Mouse (Mus musculus) midbrain, postnatal 0 days (tissue): ENCODE measurements around the gene Kif6. TPM values are rescaled to one million over a fixed set of nuclear protein-coding genes. Genes with fewer than 3 reads are reported as not detected.

Source experiments
- ATAC-seq: fragments of 200-750 bp; cut with Nextera tagmentation; 2 replicates; pipeline ENCODE4 v1.8.0; 2017; ENCODE audit warnings: moderate number of reproducible peaks, mild to moderate bottlenecking, moderate TSS enrichment, moderate library complexity; ENCODE audit not compliant: low FRiP score
- DNase-seq: peaks from one replicate; pipeline ENCODE4 v3.0.0-alpha.2; 2015; ENCODE audit warnings: low spot score
- H3K27ac ChIP-seq: fragments of 300-500 bp; sonication (generic); 2 replicates; pipeline ENCODE4 v1.5.1; 2014; ENCODE audit warnings: low read depth, mild to moderate bottlenecking, low read length, mixed read lengths
- H3K27me3 ChIP-seq: fragments of 300-500 bp; sonication (generic); 2 replicates; pipeline ENCODE4 v1.6.1; 2014; ENCODE audit warnings: low read length, control low read depth, mixed read lengths; ENCODE audit not compliant: insufficient read depth
- H3K36me3 ChIP-seq: fragments of 300-500 bp; sonication (generic); 2 replicates; pipeline ENCODE4 v1.6.1; 2014; ENCODE audit warnings: low read length, control low read depth, mixed read lengths; ENCODE audit not compliant: insufficient read depth
- H3K4me1 ChIP-seq: fragments of 300-500 bp; sonication (generic); 2 replicates; pipeline ENCODE4 v1.6.1; 2014; ENCODE audit warnings: mild to moderate bottlenecking, control low read depth, antibody characterized with exemption, low read length, mixed read lengths; ENCODE audit not compliant: insufficient read depth
- H3K4me2 ChIP-seq: fragments of 300-500 bp; sonication (generic); 2 replicates; pipeline ENCODE4 v1.6.1; 2014; ENCODE audit warnings: low read depth, mild to moderate bottlenecking, low read length, mixed read lengths; ENCODE audit not compliant: poor library complexity, severe bottlenecking
- H3K4me3 ChIP-seq: fragments of 300-500 bp; sonication (generic); 2 replicates; pipeline ENCODE4 v1.5.1; 2014; ENCODE audit warnings: low read depth, mild to moderate bottlenecking, low read length, moderate library complexity
- H3K9ac ChIP-seq: fragments of 300-500 bp; sonication (generic); replicated peaks from 2 replicates; pipeline ENCODE4 v1.6.1; 2014; ENCODE audit warnings: mild to moderate bottlenecking, low read length, moderate library complexity, mixed read lengths; ENCODE audit not compliant: poor library complexity, severe bottlenecking
- H3K9me3 ChIP-seq: fragments of 300-500 bp; sonication (generic); 2 replicates; pipeline ENCODE4 v1.6.1; 2016; ENCODE audit warnings: low read length, control low read depth
- CTCF ChIP-seq: IDR thresholded peaks from 2 replicates; pipeline ENCODE4 v1.5.1; 2016; ENCODE audit warnings: antibody characterized with exemption, mild to moderate bottlenecking
- WGBS: fragments of 180-500 bp; shearing (Covaris S2); extraction: QIAGEN DNeasy Blood & Tissue Kit; methylation state at CpG from one replicate; pipeline ENCODE4 v1.1.7; 2014; 5-methylcytosine and 5-hydroxymethylcytosine counted together
- polyA plus RNA-seq: library from polyadenylated mRNA; unstranded; fragments of >200 nt; fragmentation: Nextera tagmentation; extraction: Ambion mirVana; gene quantifications from 2 replicates; pipeline ENCODE4 v1.2.1, GENCODE M21; 2015
- total RNA-seq: library from RNA; depleted of rRNA; stranded (reverse); fragments of >200 nt; gene quantifications from 2 replicates; pipeline ENCODE4 v1.2.3, GENCODE M21; 2014

Kif6 gene
- total and polyA plus RNA-seq, 2 experiments from 2014 or later, result 1.7 to 2.1 TPM

DNA sequence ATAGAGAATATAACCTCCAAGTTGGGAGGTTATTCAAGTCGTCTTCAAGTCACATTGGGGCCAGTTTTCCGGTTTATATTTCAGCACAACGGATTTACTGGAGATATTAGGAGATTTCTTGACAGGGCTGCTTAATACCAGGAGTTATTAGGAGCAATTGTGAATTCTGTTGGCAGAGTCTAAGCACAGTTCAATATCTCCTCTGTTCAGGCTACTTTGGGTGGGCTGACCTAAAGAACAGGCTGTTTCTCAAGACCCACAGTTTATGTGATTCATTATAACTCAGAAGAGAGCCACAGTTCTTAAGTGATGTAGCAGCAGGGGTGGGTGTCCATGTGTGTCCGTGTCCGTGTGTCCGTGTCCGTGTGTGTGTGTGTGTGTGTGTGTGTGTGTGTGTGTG is 34.5 kb downstream of the Kif6 start:
- Histone ChIP-seq H3K9me3 (0 out of 2 replicates have a peak, but pooled peaks cover 2% of the 10 kb centered on the region), H3K27ac (no peak overlapping the region), H3K9ac (no peak overlapping the region), H3K27me3 (no peaks in the 10 kb centered on the region), H3K4me2 (no peak overlapping the region), H3K36me3 (no peaks in the 10 kb centered on the region), H3K4me1 (no peaks in the 10 kb centered on the region), H3K4me3 (no peak overlapping the region)
- ATAC-seq (no peak), DNase-seq (no peak)
- WGBS, result 86% methylated on average over 7 of the region's 7 CpGs
- no peak for TF ChIP-seq CTCF

DNA sequence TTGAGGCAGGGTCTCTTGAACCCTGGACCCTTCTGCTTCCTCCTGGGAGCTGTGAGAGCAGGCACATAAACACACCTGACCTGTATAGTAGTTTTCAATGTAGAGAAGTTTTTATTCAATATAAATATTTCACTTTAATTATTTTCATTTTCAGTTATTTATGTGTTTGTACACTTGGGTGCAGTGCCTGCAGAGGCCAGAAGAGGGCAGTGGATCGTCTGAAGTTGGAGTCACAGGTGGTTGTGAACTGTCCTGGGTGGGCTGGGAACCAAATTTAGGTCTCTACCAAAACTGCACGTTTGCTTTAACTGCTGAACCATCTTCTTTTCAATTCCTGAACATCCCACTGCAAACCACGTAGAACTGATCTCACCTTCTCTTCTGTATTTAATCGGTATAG is 35.4 kb downstream of the Kif6 start:
- H3K36me3 ChIP-seq, result no peaks in the 10 kb centered on the region
- no peak overlapping the region for H3K4me3 ChIP-seq
- no peaks in the 10 kb centered on the region for H3K4me1 ChIP-seq
- H3K27me3 ChIP-seq, result no peaks in the 10 kb centered on the region
- H3K4me2 ChIP-seq, result no peak overlapping the region
- peak; percentile 39 for TF ChIP-seq CTCF
- H3K27ac ChIP-seq, result no peak overlapping the region
- H3K9ac ChIP-seq, result no peak overlapping the region
- 85% methylated on average over 4 of the region's 4 CpGs for WGBS
- no peak for ATAC-seq
- DNase-seq, result no peak
- 0 out of 2 replicates have a peak, but pooled peaks cover 2% of the 10 kb centered on the region for H3K9me3 ChIP-seq

DNA sequence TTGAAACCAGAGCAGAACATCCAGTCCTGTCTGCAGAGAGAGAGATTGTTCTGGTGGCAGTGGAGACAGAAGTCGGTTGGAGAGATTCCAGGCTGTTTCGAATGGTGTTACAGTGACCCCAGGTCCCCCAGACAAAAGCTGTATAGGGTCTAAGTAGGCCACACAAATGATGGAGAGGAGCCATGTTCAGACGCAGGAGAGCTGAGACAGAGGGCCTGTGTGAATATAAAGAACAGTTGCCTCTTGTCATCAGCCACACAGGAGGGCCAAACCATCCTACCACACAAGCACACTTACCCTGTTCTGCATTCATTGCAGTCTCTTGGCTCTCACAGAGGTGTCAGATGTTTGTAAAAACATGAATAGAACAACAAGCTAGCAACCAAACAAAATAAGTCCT is 37.4 kb downstream of the Kif6 start:
- Histone ChIP-seq H3K4me1 (no peaks in the 10 kb centered on the region), H3K27me3 (no peaks in the 10 kb centered on the region), H3K27ac (no peak overlapping the region), H3K9ac (no peak overlapping the region), H3K4me3 (no peak overlapping the region), H3K36me3 (no peaks in the 10 kb centered on the region), H3K9me3 (no peaks in the 10 kb centered on the region), H3K4me2 (no peak overlapping the region)
- WGBS, result 26% methylated on average over 3 of the region's 3 CpGs
- DNase-seq, result peak; percentile 81
- TF ChIP-seq CTCF, result no peak
- peak; percentile 78 for ATAC-seq

DNA sequence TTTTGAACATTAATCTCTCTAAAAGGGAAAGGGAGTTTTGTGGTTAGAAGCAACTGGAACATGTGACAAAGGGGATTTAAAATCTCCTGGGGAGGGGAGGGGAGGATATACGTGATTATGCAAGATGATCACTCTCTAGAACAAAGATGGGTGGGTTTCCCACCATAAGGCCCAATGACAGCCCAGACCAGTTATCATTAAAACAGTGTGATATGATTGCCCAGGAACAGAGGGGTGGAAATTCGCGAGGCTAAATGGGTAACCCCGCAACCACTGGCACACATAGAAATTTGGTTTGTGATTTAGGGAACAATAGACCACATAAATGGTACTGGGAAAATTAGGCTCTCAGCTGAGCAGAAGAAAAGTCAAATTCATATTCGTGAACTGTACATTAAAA is 37.9 kb downstream of the Kif6 start:
- Histone ChIP-seq H3K4me2 (no peak overlapping the region), H3K27ac (no peak overlapping the region), H3K9me3 (no peaks in the 10 kb centered on the region), H3K9ac (no peak overlapping the region), H3K36me3 (no peaks in the 10 kb centered on the region), H3K27me3 (no peaks in the 10 kb centered on the region), H3K4me1 (no peaks in the 10 kb centered on the region), H3K4me3 (no peak overlapping the region)
- TF ChIP-seq CTCF, result no peak
- 48% methylated on average over 5 of the region's 5 CpGs for WGBS
- no peak for ATAC-seq
- DNase-seq, result no peak

DNA sequence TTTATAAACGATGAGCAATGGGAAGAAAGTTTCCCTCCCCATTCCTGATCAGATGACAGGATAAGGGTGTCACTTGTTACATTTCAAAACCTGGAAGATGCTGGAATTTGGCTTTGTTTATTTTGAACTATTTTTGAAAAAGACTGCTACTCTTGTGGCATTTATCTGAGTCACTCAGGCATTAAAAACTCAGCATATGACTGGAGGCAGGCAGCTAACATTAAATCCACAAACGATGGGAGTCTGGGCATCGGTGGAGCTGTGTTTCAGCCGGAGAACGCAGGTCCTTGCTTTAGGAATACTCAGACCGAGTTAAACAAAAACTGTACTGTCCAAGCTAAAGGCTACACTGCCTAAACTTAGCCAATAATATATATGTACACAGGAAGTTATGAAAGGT is 46.7 kb downstream of the Kif6 start:
- no peak for DNase-seq
- no peak overlapping the region for H3K27ac ChIP-seq
- 70% methylated on average over 6 of the region's 6 CpGs for WGBS

DNA sequence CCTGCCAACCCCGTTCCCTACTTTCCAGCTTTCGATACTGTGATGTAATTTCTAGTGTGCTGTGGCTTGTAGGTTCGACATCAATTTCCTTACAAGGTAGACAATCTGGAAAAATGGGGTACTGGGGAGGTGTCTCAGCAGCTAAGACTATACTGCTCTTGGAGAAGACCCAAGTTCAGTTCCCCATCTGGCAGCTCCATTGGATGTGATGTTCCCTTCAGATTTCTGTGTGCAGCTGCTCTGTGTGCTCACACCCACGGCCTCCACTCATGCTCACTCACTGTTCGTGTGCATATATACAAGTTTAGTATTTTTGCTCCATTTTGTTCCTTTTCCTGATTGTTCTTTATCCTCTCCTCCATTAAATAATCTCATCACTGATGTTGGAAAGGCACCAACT is 51.8 kb downstream of the Kif6 start:
- no peaks in the 10 kb centered on the region for H3K4me1 ChIP-seq
- no peaks in the 10 kb centered on the region for H3K36me3 ChIP-seq
- ATAC-seq, result no peak
- no peak overlapping the region for H3K4me2 ChIP-seq
- no peak for TF ChIP-seq CTCF
- no peak overlapping the region for H3K9ac ChIP-seq
- 96% methylated on average over 5 of the region's 5 CpGs for WGBS
- no peaks in the 10 kb centered on the region for H3K9me3 ChIP-seq
- no peak for DNase-seq
- no peak overlapping the region for H3K27ac ChIP-seq
- no peak overlapping the region for H3K4me3 ChIP-seq
- no peaks in the 10 kb centered on the region for H3K27me3 ChIP-seq

More for the DNA sequence above, 46.7 kb downstream of the Kif6 start:
- Histone ChIP-seq H3K4me3 (no peak overlapping the region), H3K27me3 (no peaks in the 10 kb centered on the region), H3K9ac (no peak overlapping the region), H3K4me1 (no peaks in the 10 kb centered on the region), H3K9me3 (no peaks in the 10 kb centered on the region), H3K4me2 (no peak overlapping the region), H3K36me3 (no peaks in the 10 kb centered on the region)
- no peak for ATAC-seq
- TF ChIP-seq CTCF, result no peak
